Mouse (Mus musculus) liver, adult 2 months (tissue): ENCODE measurements around the gene Cd8a. TPM values are rescaled to one million over a fixed set of nuclear protein-coding genes. Genes with fewer than 3 reads are reported as not detected.

Source experiments
- DNase-seq: peaks from one replicate; pipeline ENCODE4 v3.0.0-alpha.2; 2011; ENCODE audit warnings: low read depth, low spot score; ENCODE audit errors: extremely low read depth
- H3K27ac ChIP-seq: fragments of 200-500 bp; replicated peaks from 2 replicates; pipeline ENCODE4 v1.5.1; 2012; ENCODE audit warnings: low read depth, mild to moderate bottlenecking, control low read depth, inconsistent platforms, low read length; ENCODE audit not compliant: insufficient read depth
- H3K27me3 ChIP-seq: fragments of 200-500 bp; 2 replicates; pipeline ENCODE4 v1.6.1; 2012; ENCODE audit warnings: mild to moderate bottlenecking, moderate library complexity, low read length, inconsistent platforms; ENCODE audit not compliant: control insufficient read depth, insufficient read depth
- H3K36me3 ChIP-seq: fragments of 200-500 bp; 2 replicates; pipeline ENCODE4 v1.6.1; 2012; ENCODE audit warnings: low read length, inconsistent platforms; ENCODE audit not compliant: control insufficient read depth, insufficient read depth
- H3K4me1 ChIP-seq: fragments of 200-500 bp; 2 replicates; pipeline ENCODE4 v1.6.1; 2011; ENCODE audit warnings: low read length; ENCODE audit not compliant: control insufficient read depth, insufficient read depth
- H3K4me3 ChIP-seq: fragments of 200-500 bp; 2 replicates; pipeline ENCODE4 v1.5.1; 2011; ENCODE audit warnings: low read depth, mild to moderate bottlenecking, control low read depth, low read length, moderate library complexity; ENCODE audit not compliant: insufficient read depth
- H3K79me2 ChIP-seq: fragments of 200-500 bp; 2 replicates; pipeline ENCODE4 v1.6.1; 2012; ENCODE audit warnings: inconsistent platforms, mild to moderate bottlenecking, low read length, moderate library complexity; ENCODE audit not compliant: control insufficient read depth, insufficient read depth
- H3K9ac ChIP-seq: fragments of 200-500 bp; 2 replicates; pipeline ENCODE4 v1.6.1; 2012; ENCODE audit warnings: low read depth, mild to moderate bottlenecking, control low read depth, inconsistent platforms, low read length
- CTCF ChIP-seq: fragments of 200-500 bp; IDR thresholded peaks from 2 replicates; pipeline ENCODE4 v1.5.1; 2011; ENCODE audit warnings: low read depth, low read length, control low read depth
- POLR2A ChIP-seq: fragments of 200-500 bp; IDR thresholded peaks from 2 replicates; pipeline ENCODE4 v1.6.1; 2011; ENCODE audit warnings: low read length, control low read depth; ENCODE audit not compliant: insufficient read depth; ENCODE audit errors: extremely low read depth
- WGBS: fragments of 180-500 bp; shearing (Covaris S2); methylation state at CpG from one replicate; pipeline ENCODE4 v1.1.7; 2018; 5-methylcytosine and 5-hydroxymethylcytosine counted together
- polyA plus RNA-seq: library from polyadenylated mRNA; depleted of rRNA; stranded (reverse); fragments of >200 nt; gene quantifications from 2 replicates; pipeline ENCODE4 v1.2.3, GENCODE M21; 2012
- total RNA-seq: library from RNA; depleted of rRNA; stranded (reverse); fragments of >200 nt; gene quantifications from 2 replicates; pipeline ENCODE4 v1.2.3, GENCODE M21; 2014

Gene Cd8a
- total and polyA plus RNA-seq, 2 experiments = 0.18 to 0.22 TPM

DNA sequence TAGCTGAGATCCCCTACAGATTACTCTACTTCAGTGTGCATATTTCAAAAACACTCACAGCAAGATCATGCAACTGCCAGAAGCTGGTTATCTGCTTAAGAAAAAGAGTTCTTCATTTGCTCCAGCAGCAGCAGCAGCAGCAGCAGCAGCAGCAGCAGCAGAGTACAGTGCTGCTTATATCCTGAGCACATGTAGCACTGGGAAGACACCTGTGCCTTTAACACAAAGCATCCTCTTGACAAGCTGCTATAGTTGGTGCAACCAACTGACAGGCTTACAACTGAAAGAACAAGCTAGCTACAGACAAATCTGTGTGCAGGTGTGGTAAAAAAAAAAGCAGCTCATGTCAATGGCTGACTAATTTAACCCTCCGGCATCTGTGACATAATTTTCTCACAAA, 22.8 kb downstream of the Cd8a start:
- TF ChIP-seq POLR2A (no peak), CTCF (no peak)
- 96% methylated on average over 1 of the region's 1 CpGs for WGBS
- peaks cover 70% of the 10 kb centered on the region for H3K36me3 ChIP-seq

GRCm38 (mm10) chr6:71396761-71397160, 23.5 kb downstream of the Cd8a start:
- WGBS = 94% methylated on average over 6 of the region's 6 CpGs
- no peak for TF ChIP-seq POLR2A
- TF ChIP-seq CTCF = no peak

More for the DNA sequence above, 22.8 kb downstream of the Cd8a start:
- H3K79me2 ChIP-seq = no peaks in the 10 kb centered on the region; the same call in 1 of the 2 replicates
- H3K27me3 ChIP-seq = no peaks in the 10 kb centered on the region
- no peaks in the 10 kb centered on the region for H3K4me1 ChIP-seq
- H3K27ac ChIP-seq = no peak overlapping the region
- no peak overlapping the region for H3K4me3 ChIP-seq
- no peak for DNase-seq
- no peak overlapping the region for H3K9ac ChIP-seq

GRCm38 (mm10) chr6:71398829-71399609, 25.8 kb downstream of the Cd8a start:
- DNase-seq = no peak
- Histone ChIP-seq H3K36me3 (peaks cover 51% of the 10 kb centered on the region), H3K27me3 (no peaks in the 10 kb centered on the region), H3K4me3 (no peak overlapping the region), H3K79me2 (no peaks in the 10 kb centered on the region; the same call in 1 of the 2 replicates), H3K9ac (no peak overlapping the region), H3K4me1 (no peaks in the 10 kb centered on the region), H3K27ac (no peak overlapping the region)
- 82% methylated on average over 4 of the region's 4 CpGs for WGBS
- TF ChIP-seq POLR2A = no peak
- peak; percentile 29; the same call in 1 of the 2 replicates for TF ChIP-seq CTCF

More at GRCm38 (mm10) chr6:71396761-71397160, 23.5 kb downstream of the Cd8a start:
- Histone ChIP-seq H3K36me3 (peaks cover 68% of the 10 kb centered on the region), H3K4me1 (no peaks in the 10 kb centered on the region), H3K27me3 (no peaks in the 10 kb centered on the region), H3K79me2 (no peaks in the 10 kb centered on the region; the same call in 1 of the 2 replicates), H3K4me3 (no peak overlapping the region), H3K9ac (no peak overlapping the region), H3K27ac (no peak overlapping the region)
- DNase-seq = no peak

DNA sequence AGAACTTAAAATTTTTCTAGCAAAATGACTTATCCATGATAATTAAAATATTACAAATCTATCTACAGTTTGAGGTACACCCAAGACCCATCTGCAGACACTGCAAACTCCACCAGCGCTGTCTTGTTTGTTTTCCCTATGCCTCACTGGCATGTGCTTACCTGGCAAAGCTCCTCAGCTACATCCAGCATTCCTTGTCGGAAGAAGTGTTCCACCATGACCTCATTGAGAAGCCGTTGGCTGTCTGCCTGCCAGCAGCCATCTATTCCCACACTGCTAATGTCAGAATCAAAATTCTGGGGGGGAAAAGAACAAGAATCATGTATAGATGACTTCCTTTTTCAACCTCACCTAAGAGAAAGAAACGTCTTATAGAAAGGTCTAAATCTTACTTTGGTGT, 41.4 kb downstream of the Cd8a start:
- WGBS = 54% methylated on average over 4 of the region's 4 CpGs
- H3K4me3 ChIP-seq = no peak overlapping the region
- DNase-seq = no peak

DNA sequence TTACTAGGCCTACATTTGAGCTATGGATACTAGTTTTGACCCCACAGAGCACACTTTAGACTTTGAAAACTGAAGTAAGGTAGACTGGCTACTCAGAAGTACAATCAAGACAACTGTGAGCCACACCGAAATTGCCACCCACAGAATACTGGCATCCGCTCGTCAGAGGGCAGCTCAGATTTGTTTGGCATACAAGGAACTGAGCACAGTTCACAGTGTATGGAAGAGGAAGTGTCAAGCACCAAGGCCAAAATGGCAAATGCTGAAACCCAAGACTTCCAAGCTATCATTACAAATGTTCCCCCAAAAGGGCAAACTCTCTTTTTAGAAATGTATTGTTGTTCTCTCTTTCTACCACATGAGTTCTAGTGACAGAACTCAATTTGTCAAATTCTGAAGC, 42.2 kb downstream of the Cd8a start:
- no peaks in the 10 kb centered on the region for H3K27me3 ChIP-seq
- peaks cover 42% of the 10 kb centered on the region for H3K36me3 ChIP-seq
- 44% methylated on average over 3 of the region's 3 CpGs for WGBS
- H3K27ac ChIP-seq = no peak overlapping the region
- peaks cover 17% of the 10 kb centered on the region for H3K4me1 ChIP-seq
- no peak overlapping the region for H3K9ac ChIP-seq
- peaks cover 17% of the 10 kb centered on the region for H3K79me2 ChIP-seq
- no peak overlapping the region for H3K4me3 ChIP-seq
- TF ChIP-seq CTCF (no peak), POLR2A (no peak)
- peak; percentile 34 for DNase-seq

More for the DNA sequence above, 41.4 kb downstream of the Cd8a start:
- Histone ChIP-seq H3K27me3 (no peaks in the 10 kb centered on the region), H3K27ac (no peak overlapping the region), H3K9ac (no peak overlapping the region), H3K4me1 (peaks cover 11% of the 10 kb centered on the region; the same call in 1 of the 2 replicates), H3K79me2 (peaks cover 12% of the 10 kb centered on the region; the same call in 1 of the 2 replicates), H3K36me3 (peaks cover 38% of the 10 kb centered on the region)
- TF ChIP-seq POLR2A = no peak

DNA sequence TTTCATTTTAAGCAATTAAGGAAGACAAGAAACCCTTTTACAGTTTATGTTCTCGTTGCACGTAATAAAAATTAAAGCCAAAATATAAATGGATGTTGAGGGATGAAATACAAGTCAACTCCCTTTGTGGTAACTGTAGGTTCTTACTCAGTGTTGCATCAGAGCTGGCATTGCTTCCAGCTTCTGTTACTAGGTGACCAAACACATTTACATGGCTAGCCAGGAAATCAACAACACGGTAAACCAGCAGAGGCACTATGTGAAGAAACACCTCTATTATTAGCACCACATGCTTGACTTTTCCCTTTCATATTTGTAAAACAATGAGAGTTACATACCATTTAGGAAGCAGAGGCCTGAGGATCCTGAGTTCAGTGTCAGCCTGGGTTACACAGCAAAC, 45.6 kb downstream of the Cd8a start:
- TF ChIP-seq POLR2A (no peak), CTCF (no peak)
- H3K27me3 ChIP-seq = no peaks in the 10 kb centered on the region
- H3K27ac ChIP-seq = peak overlapping the region; percentile 58; the same call in 1 of the 2 replicates
- no peak overlapping the region for H3K9ac ChIP-seq
- 59% methylated on average over 3 of the region's 3 CpGs for WGBS
- peaks cover 25% of the 10 kb centered on the region for H3K36me3 ChIP-seq
- peaks cover 34% of the 10 kb centered on the region for H3K79me2 ChIP-seq
- H3K4me3 ChIP-seq = no peak overlapping the region
- H3K4me1 ChIP-seq = peaks cover 32% of the 10 kb centered on the region
- peak; percentile 86 for DNase-seq
